Mouse (Mus musculus) spleen, adult 18-20 months (tissue): ENCODE measurements at regions not wholly inside any gene's neighbourhood (a gene's known extent, or its start where the extent isn't known, plus 50 kb on each side); places are given as distances from the start of the nearest gene placed in this dataset.

Experiments used
- DNase-seq, 2 experiments: peaks; one replicate each; pipeline ENCODE4 v3.0.0; 2022; ENCODE audit warnings: mixed read lengths in 2 of 2

- DNase-seq: no peak
Measured at GRCm38 (mm10) chr8:36364567-36365231, 599.1 kb downstream of the Gm19410 start.

GRCm38 (mm10) chr8:36365945-36366344, 600.4 kb downstream of the Gm19410 start:
- no peak for DNase-seq

- DNase-seq: no peak
Measured at GRCm38 (mm10) chr8:36376579-36377350, 611.2 kb downstream of the Gm19410 start.

- DNase-seq: no peak
Measured at GRCm38 (mm10) chr8:36394487-36394886, 598.9 kb upstream of the AI429214 start.

GRCm38 (mm10) chr8:36396493-36396892, 596.9 kb upstream of the AI429214 start:
- no peak for DNase-seq

GRCm38 (mm10) chr8:36406706-36407105, 586.7 kb upstream of the AI429214 start:
- DNase-seq: no peak
